Mouse (Mus musculus) right cerebral cortex, postnatal 36 days (tissue): Measurements from ENCODE around the gene Cplx3.

ENCODE experiments used
- DNase-seq, 2 experiments: peaks; one replicate each; pipeline ENCODE4 v3.0.0; 2022; ENCODE audit warnings: low spot score in 2 of 2, mixed read lengths in 1 of 2

The Cplx3 gene

GRCm38 (mm10) chr9:57601353-57601706, 4.8 kb downstream of the Cplx3 start:
- peak; percentile 52 to 65 for DNase-seq

GRCm38 (mm10) chr9:57600620-57601352, 5.3 kb downstream of the Cplx3 start:
- no peak for DNase-seq

GRCm38 (mm10) chr9:57598851-57599563, 7.1 kb downstream of the Cplx3 start:
- no peak for DNase-seq

GRCm38 (mm10) chr9:57597929-57598382, 8.1 kb downstream of the Cplx3 start:
- no peak for DNase-seq

- no peak for DNase-seq
Observed at GRCm38 (mm10) chr9:57597265-57597664, 8.8 kb downstream of the Cplx3 start.

- DNase-seq: no peak
Observed at GRCm38 (mm10) chr9:57594174-57594509, 11.9 kb downstream of the Cplx3 start.

- no peak for DNase-seq
Observed at GRCm38 (mm10) chr9:57593454-57594173, 12.5 kb downstream of the Cplx3 start.

- no peak for DNase-seq
Observed at GRCm38 (mm10) chr9:57590726-57591125, 15.4 kb downstream of the Cplx3 start.

GRCm38 (mm10) chr9:57589224-57590126, 16.6 kb downstream of the Cplx3 start, which contains the start of gene Ulk3:
Ulk3 (plus strand) TSS chr9:57589452.
- DNase-seq: peak; percentile 64 to 67

- DNase-seq: no peak
Observed at GRCm38 (mm10) chr9:57584991-57585390, 21.1 kb downstream of the Cplx3 start.

- no peak for DNase-seq
Observed at GRCm38 (mm10) chr9:57577144-57577849, 28.8 kb downstream of the Cplx3 start.

GRCm38 (mm10) chr9:57575577-57575976, 30.5 kb downstream of the Cplx3 start:
- DNase-seq: no peak

GRCm38 (mm10) chr9:57574397-57574796, 31.7 kb downstream of the Cplx3 start:
- no peak for DNase-seq

GRCm38 (mm10) chr9:57568500-57568899, 37.6 kb downstream of the Cplx3 start:
- DNase-seq: no peak

GRCm38 (mm10) chr9:57566846-57567245, 39.2 kb downstream of the Cplx3 start:
- DNase-seq: no peak

GRCm38 (mm10) chr9:57565741-57566221, 40.3 kb downstream of the Cplx3 start:
- DNase-seq: peak; percentile 48 to 59

GRCm38 (mm10) chr9:57564609-57565008, 41.5 kb downstream of the Cplx3 start:
- no peak for DNase-seq

GRCm38 (mm10) chr9:57562896-57563372, 43.1 kb downstream of the Cplx3 start:
- no peak for DNase-seq

- DNase-seq: no peak
Observed at GRCm38 (mm10) chr9:57561711-57562099, 44.4 kb downstream of the Cplx3 start.

- peak; percentile 89 to 90 for DNase-seq
Observed at GRCm38 (mm10) chr9:57560861-57561710, 45.0 kb downstream of the Cplx3 start, which contains the start of gene Scamp2. Scamp2 (plus strand) TSS chr9:57560943.
